Mouse (Mus musculus) C2C12 (cell line): ENCODE data around the gene Erbb2. TPM values are rescaled to one million over a fixed set of nuclear protein-coding genes. Genes with fewer than 3 reads are reported as not detected.
A peak's percentile ranks its signal among the peaks of the same experiment; 100 is the strongest.

Experiments used
- H3K27me3 ChIP-seq: one replicate; pipeline ENCODE4 v1.6.1; 2011; ENCODE audit not compliant: control insufficient read depth, insufficient read depth, insufficient read length
- H3K36me3 ChIP-seq: one replicate; pipeline ENCODE4 v1.6.1; 2011; ENCODE audit not compliant: control insufficient read depth, insufficient read depth
- H3K4me3 ChIP-seq: one replicate; pipeline ENCODE4 v1.5.1; 2011; ENCODE audit warnings: mild to moderate bottlenecking, control low read depth; ENCODE audit not compliant: poor library complexity, insufficient read depth, severe bottlenecking
- H3K79me2 ChIP-seq: one replicate; pipeline ENCODE4 v1.6.1; 2011; ENCODE audit not compliant: control insufficient read depth, insufficient read depth
- H3K79me3 ChIP-seq: one replicate; pipeline ENCODE4 v1.6.1; 2011; ENCODE audit warnings: low read depth, control low read depth
- H3ac ChIP-seq: one replicate; pipeline ENCODE3; 2011; ENCODE audit warnings: low read depth; ENCODE audit not compliant: control insufficient read depth, insufficient read length
- CEBPB ChIP-seq: IDR thresholded peaks from one replicate; pipeline ENCODE4 v1.6.1; 2011; ENCODE audit warnings: low read depth, mild to moderate bottlenecking, control low read depth, moderate library complexity
- CTCF ChIP-seq: IDR thresholded peaks from one replicate; pipeline ENCODE4 v1.5.1; 2011; ENCODE audit not compliant: control insufficient read depth, insufficient read depth, insufficient read length
- FOSL1 ChIP-seq: IDR thresholded peaks from one replicate; pipeline ENCODE4 v1.8.0; 2011; ENCODE audit warnings: mild to moderate bottlenecking, low read length; ENCODE audit not compliant: poor library complexity, insufficient read depth, severe bottlenecking
- MAX ChIP-seq: IDR thresholded peaks from one replicate; pipeline ENCODE4 v1.6.1; 2011; ENCODE audit warnings: mild to moderate bottlenecking, control low read depth
- MYOD1 ChIP-seq: IDR thresholded peaks from one replicate; pipeline ENCODE4 v1.6.1; 2011; ENCODE audit warnings: low read depth; ENCODE audit not compliant: control insufficient read depth, insufficient read length
- MYOG ChIP-seq: IDR thresholded peaks from one replicate; pipeline ENCODE4 v1.6.1; 2011; ENCODE audit not compliant: control insufficient read depth, insufficient read length; ENCODE audit errors: extremely low read depth
- USF1 ChIP-seq: IDR thresholded peaks from one replicate; pipeline ENCODE4 v1.6.1; 2011; ENCODE audit warnings: low read depth, mild to moderate bottlenecking, control low read depth, moderate library complexity
- polyA plus RNA-seq: library from polyadenylated mRNA; unstranded; fragments of >200 nt; fragmentation: generic; extraction: Trizol; gene quantifications from one replicate; pipeline ENCODE4 v1.2.1, GENCODE M21; 2012; ENCODE audit warnings: missing spikeins

The Erbb2 gene
- polyA plus RNA-seq, 1 experiment, result 15.4 TPM

- no peak for TF ChIP-seq MYOD1
- TF ChIP-seq USF1, result no peak
- TF ChIP-seq FOSL1, result no peak
- no peak for TF ChIP-seq CEBPB
- no peak for TF ChIP-seq MYOG
- no peak for TF ChIP-seq CTCF
- TF ChIP-seq MAX, result no peak
- Histone ChIP-seq H3K4me3 (no peak overlapping the region), H3K27me3 (no peaks in the 10 kb centered on the region), H3K36me3 (peaks cover 3% of the 10 kb centered on the region), H3K79me3 (no peaks in the 10 kb centered on the region), H3K79me2 (peaks cover 17% of the 10 kb centered on the region), H3ac (no peak overlapping the region)
Measured at GRCm38 (mm10) chr11:98367863-98368186, 44.4 kb upstream of the Erbb2 start.

- Histone ChIP-seq H3K27me3 (no peaks in the 10 kb centered on the region), H3K79me3 (no peaks in the 10 kb centered on the region), H3ac (no peak overlapping the region), H3K4me3 (no peak overlapping the region), H3K79me2 (peaks cover 2% of the 10 kb centered on the region), H3K36me3 (peaks cover 7% of the 10 kb centered on the region)
- TF ChIP-seq FOSL1 (no peak), CEBPB (no peak), USF1 (no peak), CTCF (no peak), MYOD1 (no peak), MYOG (no peak), MAX (no peak)
Measured at GRCm38 (mm10) chr11:98369337-98369736, 42.9 kb upstream of the Erbb2 start.

DNA sequence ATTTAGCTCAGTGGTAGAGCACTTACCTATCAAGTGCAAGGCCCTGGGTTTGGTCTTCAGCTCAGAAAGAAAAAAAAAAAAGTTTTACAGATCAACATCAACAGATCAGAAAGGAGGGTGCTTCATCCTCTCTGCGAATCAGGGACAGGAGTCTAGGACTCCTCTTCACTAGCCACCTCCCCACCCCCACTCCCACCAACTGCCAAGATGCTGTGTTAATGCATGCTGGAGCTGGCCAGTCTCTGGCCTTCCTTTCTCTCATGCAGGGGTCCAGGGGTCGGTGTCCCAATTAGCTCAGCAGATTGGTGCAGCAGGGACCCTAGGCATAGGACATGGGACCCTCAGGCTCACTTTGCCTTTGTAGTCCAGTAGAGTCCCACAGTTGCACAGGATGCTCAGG is 41.7 kb upstream of the Erbb2 start:
- Histone ChIP-seq H3K36me3 (peaks cover 13% of the 10 kb centered on the region), H3ac (no peak overlapping the region), H3K79me3 (no peaks in the 10 kb centered on the region), H3K79me2 (no peaks in the 10 kb centered on the region), H3K27me3 (no peaks in the 10 kb centered on the region), H3K4me3 (no peak overlapping the region)
- no peak for TF ChIP-seq MYOG
- TF ChIP-seq CEBPB, result no peak
- TF ChIP-seq CTCF, result no peak
- TF ChIP-seq FOSL1, result no peak
- TF ChIP-seq MYOD1, result no peak
- TF ChIP-seq USF1, result no peak
- TF ChIP-seq MAX, result no peak

DNA sequence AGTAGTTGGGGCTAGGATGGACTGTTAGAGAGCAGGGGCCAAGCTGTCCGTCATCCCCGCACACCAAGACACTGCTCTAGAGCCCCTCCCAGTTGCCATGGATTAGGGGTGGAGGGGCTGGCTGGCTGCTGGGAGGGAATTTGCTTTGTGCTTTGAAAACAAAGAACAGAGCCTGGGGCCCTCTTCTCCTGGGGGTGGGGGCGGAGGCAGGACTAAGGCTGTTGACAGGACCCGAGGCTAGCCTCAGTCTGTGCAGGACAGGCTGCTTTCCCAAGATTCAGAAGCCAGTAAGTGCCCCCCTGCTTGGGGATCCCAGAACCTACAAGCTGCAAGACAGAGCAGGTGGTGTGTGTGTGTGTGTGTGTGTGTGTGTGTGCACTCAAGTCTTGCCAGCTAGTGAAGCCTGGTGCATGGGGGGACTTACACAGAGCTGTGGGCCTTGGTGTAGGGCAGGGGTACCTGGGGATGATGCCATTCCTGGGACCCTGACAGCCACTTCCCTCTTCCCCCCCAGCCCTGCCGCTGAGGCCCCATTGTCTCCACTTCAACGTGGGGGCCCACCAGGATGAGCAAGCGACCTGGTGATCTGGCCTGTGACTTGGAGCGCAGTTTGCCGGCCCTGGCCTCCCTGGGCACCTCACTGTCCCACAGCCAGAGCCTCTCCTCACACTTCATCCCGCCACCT is 40.6 kb upstream of the Erbb2 start:
- Histone ChIP-seq H3K79me2 (no peaks in the 10 kb centered on the region), H3K27me3 (no peaks in the 10 kb centered on the region), H3ac (no peak overlapping the region), H3K36me3 (peaks cover 14% of the 10 kb centered on the region), H3K79me3 (no peaks in the 10 kb centered on the region), H3K4me3 (no peak overlapping the region)
- TF ChIP-seq MYOD1, result no peak
- no peak for TF ChIP-seq MYOG
- no peak for TF ChIP-seq FOSL1
- TF ChIP-seq CTCF, result no peak
- no peak for TF ChIP-seq CEBPB
- TF ChIP-seq MAX, result no peak
- TF ChIP-seq USF1, result no peak

GRCm38 (mm10) chr11:98372406-98372805 is 39.9 kb upstream of the Erbb2 start:
- H3K36me3 ChIP-seq, result peaks cover 20% of the 10 kb centered on the region
- TF ChIP-seq CTCF, result peak; percentile 54
- TF ChIP-seq USF1, result no peak
- no peak for TF ChIP-seq MYOG
- no peak overlapping the region for H3ac ChIP-seq
- H3K4me3 ChIP-seq, result no peak overlapping the region
- H3K79me2 ChIP-seq, result no peaks in the 10 kb centered on the region
- no peaks in the 10 kb centered on the region for H3K79me3 ChIP-seq
- no peaks in the 10 kb centered on the region for H3K27me3 ChIP-seq

DNA sequence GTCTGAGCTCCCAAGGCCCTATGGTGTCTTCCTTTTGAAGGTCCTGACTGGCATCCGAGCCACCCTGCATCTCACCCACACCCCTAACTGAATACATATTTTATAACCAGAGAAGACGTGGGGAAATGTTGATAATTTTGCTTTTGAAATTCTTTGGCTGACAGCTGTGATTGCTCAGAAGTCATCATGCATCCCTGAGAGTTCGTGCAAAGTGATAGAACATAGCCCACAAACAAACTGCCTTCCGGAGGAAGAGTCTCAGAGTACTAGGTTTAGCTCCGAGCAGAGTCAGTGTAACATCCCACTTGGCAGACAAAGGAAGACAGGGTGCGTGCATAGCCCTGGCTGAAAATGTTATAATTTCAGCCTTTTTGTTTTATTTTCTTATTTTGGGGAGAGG is 39.0 kb upstream of the Erbb2 start:
- TF ChIP-seq CTCF (no peak), MYOD1 (no peak), FOSL1 (no peak), CEBPB (no peak), USF1 (no peak), MAX (no peak)
- no peaks in the 10 kb centered on the region for H3K79me3 ChIP-seq

More for the DNA sequence above, 39.0 kb upstream of the Erbb2 start:
- Histone ChIP-seq H3K27me3 (no peaks in the 10 kb centered on the region), H3ac (no peak overlapping the region), H3K79me2 (no peaks in the 10 kb centered on the region), H3K4me3 (no peak overlapping the region), H3K36me3 (peaks cover 27% of the 10 kb centered on the region)
